Mouse (Mus musculus): ENCODE data around the gene Ttc27.

Ttc27 gene

DNA sequence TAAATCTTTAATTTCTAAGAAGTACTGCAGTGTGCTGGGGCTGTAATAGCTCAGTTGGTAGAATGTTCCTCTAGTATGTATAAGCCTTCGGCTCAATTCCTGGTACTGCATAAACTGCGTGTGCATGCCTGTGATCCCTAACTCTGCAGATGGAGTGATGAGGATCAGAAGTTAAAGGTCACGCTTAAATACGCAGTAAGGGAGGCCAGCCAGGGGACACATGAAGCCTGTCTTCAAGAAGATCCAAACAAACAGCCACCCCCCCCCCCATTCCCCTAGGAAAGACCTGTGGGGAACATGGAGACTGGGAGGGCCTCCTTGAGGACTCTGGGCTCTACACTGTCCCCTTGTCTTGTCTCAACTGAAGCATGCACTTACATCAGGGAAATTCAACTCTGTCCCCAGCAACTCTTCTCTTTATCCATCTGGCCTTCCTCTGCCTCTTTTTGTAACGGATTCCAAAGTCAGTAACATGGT, 36.1 kb downstream of the Ttc27 start:
- DNase-seq, result no peak

GRCm38 (mm10) chr17:74754369-74755118, 37.0 kb downstream of the Ttc27 start:
- DNase-seq, result no peak

GRCm38 (mm10) chr17:74769390-74769811, 51.9 kb downstream of the Ttc27 start:
- no peak for DNase-seq

GRCm38 (mm10) chr17:74772364-74772763, 54.8 kb downstream of the Ttc27 start:
- DNase-seq, result no peak

GRCm38 (mm10) chr17:74773556-74773955, 56.0 kb downstream of the Ttc27 start:
- DNase-seq, result no peak

GRCm38 (mm10) chr17:74780133-74780532, 62.6 kb downstream of the Ttc27 start:
- no peak for DNase-seq

DNA sequence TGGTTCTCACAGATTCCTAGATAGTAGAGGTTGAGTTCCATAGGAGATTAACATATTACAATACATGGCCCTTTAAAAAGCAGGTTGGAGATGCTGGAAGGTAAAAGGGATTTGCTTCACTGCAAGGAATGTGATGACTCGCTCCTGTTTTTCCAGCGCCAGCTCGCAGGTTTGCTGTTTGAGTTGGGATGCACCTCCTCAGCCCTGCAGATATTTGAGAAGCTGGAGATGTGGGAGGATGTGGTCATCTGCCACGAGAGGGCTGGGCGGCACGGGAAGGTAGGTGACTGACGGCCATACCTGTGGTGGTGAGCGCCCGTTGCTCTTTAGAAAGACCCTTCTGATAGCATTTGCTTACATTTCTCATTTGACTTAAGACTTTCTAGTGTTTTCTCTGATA, 63.1 kb downstream of the Ttc27 start:
- no peak for DNase-seq

DNA sequence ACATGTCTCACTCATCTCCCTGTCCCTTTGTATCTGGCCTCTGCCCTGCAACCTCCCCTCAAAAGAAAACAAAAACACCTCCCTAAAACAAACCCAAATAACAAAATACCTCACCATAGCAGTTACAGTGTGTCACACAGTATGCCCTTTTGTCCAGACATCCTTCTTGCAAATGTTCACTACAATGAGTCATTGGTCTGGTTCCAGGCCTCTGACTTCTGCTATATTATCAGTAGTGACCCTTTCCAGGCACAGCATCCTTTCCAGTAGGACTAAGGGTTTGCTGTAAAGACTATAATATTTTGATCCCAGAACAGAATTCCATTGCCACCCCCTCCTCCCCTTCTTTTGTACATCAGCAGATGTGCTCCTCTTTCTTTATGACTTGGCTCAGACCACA, 64.4 kb downstream of the Ttc27 start:
- no peak for DNase-seq

GRCm38 (mm10) chr17:74785586-74785985, 68.1 kb downstream of the Ttc27 start:
- DNase-seq, result no peak

- no peak for DNase-seq
Measured at GRCm38 (mm10) chr17:74786198-74786734, 68.7 kb downstream of the Ttc27 start.

DNA sequence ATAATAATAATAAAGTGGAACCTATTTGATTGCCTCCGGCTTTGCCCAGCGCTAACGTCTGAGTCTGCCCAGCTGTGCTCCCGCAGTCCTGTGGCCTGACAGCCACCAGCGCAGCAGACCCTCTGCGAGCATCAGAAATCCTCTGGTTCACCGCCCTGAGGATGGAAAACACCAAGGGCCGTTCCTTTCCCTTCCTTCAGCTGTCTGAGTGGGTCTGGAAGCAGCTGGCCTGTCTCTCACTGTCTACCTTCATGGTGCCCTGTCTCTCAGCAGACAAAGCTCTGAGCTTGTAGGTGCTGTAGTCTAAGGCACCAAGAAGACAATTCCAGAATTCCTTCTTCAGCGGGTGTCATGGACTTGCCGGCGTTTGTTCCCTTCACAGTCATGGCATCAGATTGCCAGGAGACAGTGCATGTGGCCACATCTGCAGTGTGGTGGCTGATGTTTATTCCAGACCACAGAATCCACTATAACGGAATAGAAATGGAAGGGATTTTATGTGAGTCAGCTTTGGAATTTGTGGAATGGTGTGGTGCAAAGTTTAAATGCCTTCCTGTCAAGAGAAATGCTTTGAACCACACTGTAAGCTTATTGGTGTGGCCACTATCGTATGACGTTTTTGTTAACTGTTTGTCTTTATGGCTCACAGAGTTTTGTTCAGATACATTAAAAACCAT, 78.6 kb downstream of the Ttc27 start:
- no peak for DNase-seq

- no peak for DNase-seq
Measured at GRCm38 (mm10) chr17:74799865-74800264, 82.3 kb downstream of the Ttc27 start.

GRCm38 (mm10) chr17:74802765-74803164, 85.2 kb downstream of the Ttc27 start:
- no peak for DNase-seq

DNA sequence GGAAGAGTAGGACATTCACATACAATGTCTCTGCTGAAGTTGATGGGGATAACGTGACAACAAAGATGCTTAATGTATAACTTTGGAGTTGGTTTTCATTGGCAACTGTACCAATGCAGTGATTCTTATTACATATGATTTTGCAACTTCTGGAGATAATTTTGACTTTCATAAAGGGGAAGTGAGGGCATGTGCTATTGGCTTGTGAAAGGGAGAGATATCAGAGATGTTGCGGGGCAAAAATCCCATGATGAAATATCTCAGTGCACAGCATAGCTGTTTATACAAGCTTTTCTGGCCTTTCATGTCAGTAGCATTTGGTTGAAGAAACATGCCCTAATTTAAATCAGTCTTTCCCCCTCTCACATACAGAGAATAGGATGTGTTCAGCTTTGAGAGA, 86.3 kb downstream of the Ttc27 start:
- DNase-seq, result no peak

GRCm38 (mm10) chr17:74804321-74804930, 86.9 kb downstream of the Ttc27 start:
- DNase-seq, result no peak

DNA sequence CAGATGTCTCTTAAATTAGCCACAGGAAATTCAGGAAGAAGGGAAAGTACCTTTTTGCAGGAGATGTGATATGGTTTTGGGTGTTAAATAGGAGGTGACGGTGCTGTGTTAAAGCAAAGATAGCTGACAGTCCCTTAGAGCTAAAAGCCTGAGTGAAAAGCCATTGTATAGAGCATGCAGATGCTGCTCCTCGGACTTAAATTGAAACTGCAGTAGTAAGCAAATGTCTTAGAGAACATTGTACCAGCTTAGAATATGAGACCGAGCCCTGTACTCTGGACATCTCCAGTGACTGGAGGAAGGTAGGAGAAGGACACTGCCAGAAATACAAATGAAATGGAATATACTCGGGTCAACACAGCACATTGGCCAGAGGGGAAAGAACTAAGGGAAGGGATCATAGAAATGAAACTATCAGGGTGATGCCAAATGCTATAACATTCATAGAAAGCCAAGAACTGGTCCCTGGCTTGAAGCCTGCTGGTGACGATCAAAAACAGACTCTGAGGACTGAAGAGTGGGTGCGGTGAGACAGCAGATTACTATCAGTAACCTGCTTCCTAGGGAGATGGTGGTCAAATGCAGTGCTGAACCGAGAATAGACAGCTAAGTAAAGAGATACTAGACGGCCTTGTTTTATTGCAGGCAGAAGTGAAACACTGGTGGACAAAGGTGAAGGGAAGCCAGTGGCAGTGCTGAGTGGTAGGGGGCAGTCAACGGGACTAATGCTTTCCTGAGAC, 90.1 kb downstream of the Ttc27 start:
- no peak for DNase-seq

- DNase-seq, result no peak
Measured at GRCm38 (mm10) chr17:74808330-74808729, 90.8 kb downstream of the Ttc27 start.

DNA sequence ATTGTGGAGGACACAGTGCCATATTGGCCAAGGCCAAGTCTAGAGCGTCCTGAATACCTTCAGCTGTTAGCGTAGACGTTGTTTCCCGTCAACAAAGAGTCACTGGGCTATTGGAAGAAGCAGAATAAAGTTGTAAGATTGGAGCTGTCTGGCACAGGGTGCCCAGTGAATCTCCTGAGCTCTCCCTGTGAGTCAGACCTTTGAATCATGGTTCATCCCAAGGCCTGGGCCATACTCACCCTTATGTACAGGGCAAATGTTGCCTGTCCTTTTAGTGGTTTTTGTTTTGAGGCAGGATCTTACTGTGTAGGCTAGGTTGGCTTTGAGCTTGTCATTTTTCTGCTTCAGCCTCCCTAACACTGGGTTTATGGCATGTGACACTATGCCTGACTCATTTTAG, 91.4 kb downstream of the Ttc27 start:
- DNase-seq, result no peak

DNA sequence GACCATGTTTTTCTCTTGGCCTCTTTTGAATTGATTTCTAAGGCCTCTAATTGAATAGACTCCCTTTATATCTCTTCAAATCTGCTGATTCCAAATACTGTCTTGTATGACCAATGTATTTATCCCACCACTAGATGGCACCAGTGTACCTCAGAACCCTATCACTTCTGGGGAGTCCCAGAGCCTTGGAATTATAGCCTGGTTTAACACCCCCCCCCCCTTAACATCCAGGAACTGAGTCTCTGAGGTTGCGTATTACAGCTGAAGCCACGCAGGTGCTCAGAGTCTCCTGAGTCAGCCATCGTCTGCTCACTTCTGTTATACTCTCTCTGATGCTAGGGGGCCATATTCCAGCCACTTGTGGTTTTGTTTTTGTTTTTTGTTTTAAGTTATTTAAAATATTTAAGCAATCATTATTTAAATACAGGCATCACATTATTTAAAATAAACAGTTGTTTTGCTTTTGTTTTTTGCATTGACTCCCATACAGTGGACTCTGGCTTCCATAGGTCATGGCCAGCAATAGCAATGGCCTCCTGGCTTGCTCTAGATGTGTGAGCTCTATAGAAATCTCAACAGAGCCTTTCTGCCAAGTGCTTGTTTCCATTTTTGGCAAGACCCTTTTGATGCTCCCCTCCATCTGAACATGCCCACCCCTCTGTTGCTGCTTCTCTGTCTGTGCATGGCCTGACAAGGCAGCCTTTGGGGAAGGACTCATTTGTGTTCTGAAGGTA, 93.5 kb downstream of the Ttc27 start:
- DNase-seq, result peak; percentile 52

DNA sequence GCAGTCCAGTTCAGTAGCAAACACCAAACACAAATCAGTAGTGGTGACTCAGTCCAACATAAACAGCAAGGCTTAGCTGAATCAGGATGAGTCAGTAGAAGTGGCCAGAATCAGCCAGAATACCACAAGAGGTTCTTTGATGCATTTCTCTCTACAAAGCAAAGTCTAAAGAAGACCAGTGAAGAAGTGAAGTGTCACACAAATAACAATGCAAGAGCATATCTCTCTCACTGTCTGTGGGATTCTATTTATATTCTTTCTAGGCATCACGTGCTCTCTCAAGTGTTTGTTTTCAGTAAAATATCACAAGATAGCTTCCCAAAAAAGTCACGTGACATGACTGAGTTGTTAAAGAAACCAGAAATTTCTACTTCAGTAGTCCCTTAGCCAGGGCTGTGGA, 102.2 kb downstream of the Ttc27 start:
- DNase-seq, result no peak

GRCm38 (mm10) chr17:74830851-74831250, 113.3 kb downstream of the Ttc27 start:
- no peak for DNase-seq

GRCm38 (mm10) chr17:74841721-74842120, 124.2 kb downstream of the Ttc27 start:
- no peak for DNase-seq
